In the genomic region with DNA sequence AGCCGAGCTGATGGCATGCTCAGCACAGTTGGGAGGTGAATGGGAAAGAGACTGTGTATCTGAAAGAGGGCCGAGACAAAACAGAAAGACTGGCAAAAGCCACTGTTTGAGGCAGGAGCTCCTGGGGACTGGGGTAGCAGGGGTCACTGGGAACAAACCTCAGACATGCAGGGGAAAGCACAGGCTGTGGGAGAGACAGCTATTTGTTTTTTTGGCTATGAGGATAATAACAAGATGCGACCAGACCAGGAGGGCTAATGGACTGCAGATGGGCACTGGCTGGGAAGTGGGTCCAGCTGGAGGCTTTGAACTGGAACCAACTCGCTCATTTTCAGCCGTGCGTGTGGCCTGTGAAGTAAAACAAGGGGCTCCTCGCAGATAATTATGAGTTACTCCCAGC, we compare ENCODE assay signal across 10 mouse cellular contexts. TPM values are rescaled to one million over a fixed set of nuclear protein-coding genes. Genes with fewer than 3 reads are reported as not detected.
DNase-seq lines count a peak whose midpoint lies in the region; ATAC-seq and TF ChIP-seq lines count a peak whose summit lies in the region.
"Had no signal": no experiment of that assay in that cellular context is flagged by ENCODE, and none has a peak within 500 bp of the region (broad histone marks: within the 10 kb centered on the region; RNA-seq: fewer than 3 reads in every experiment).

No protein-coding gene starts in this region.

- H3K9me3 ChIP-seq in hindbrain, embryonic 11.5 days (ENCODE audit: control insufficient read depth, low read length), result no peaks in the 10 kb centered on the region
- H3K9me3 ChIP-seq in neural tube, embryonic 12.5 days, result no peaks in the 10 kb centered on the region
- H3K9me3 ChIP-seq: megakaryocyte, embryonic 14.5 days had no signal

- no peak overlapping the region for H3K9ac ChIP-seq in hindbrain, embryonic 11.5 days (ENCODE audit: low read depth, low read length)
- no peak overlapping the region for H3K9ac ChIP-seq in neural tube, embryonic 12.5 days

- no peak overlapping the region for H3K4me3 ChIP-seq in layer of hippocampus, adult 2 months
- no peak overlapping the region for H3K4me3 ChIP-seq in hindbrain, embryonic 11.5 days (ENCODE audit: low read depth, low read length)
- H3K4me3 ChIP-seq in neural tube, embryonic 12.5 days, result no peak overlapping the region
- no peak overlapping the region for H3K4me3 ChIP-seq in left cerebral cortex, adult 2 months
- H3K4me3 ChIP-seq: heart, adult 2 months; megakaryocyte, embryonic 14.5 days had no signal

- WGBS in hindbrain, embryonic 11.5 days, result 7% methylated on average over 7 of the region's 7 CpGs
- 11% methylated on average over 7 of the region's 7 CpGs for WGBS in neural tube, embryonic 12.5 days

- H3K27me3 ChIP-seq in hindbrain, embryonic 11.5 days (ENCODE audit: control insufficient read depth, insufficient read depth, low read length), result no peaks in the 10 kb centered on the region
- no peaks in the 10 kb centered on the region for H3K27me3 ChIP-seq in neural tube, embryonic 12.5 days (replicated peaks)

- H3K36me3 ChIP-seq in hindbrain, embryonic 11.5 days (ENCODE audit: control insufficient read depth, insufficient read depth, low read length), result peaks cover 3% of the 10 kb centered on the region
- H3K36me3 ChIP-seq in neural tube, embryonic 12.5 days, result peaks cover 15% of the 10 kb centered on the region

- peak; percentile 18 to 27 for DNase-seq in layer of hippocampus, postnatal 10 days (ENCODE audit: low spot score in 2 of 2)
- no peak for DNase-seq in layer of hippocampus, adult 2 months (ENCODE audit: low spot score in 2 of 2)
- peak; percentile 65 for DNase-seq in embryo, embryonic 10 days (ENCODE audit: low spot score)
- DNase-seq in hindbrain, embryonic 11.5 days (ENCODE audit: low spot score), result peak; percentile 49
- DNase-seq in left cerebral cortex, adult 2 months (ENCODE audit: extremely low spot score in 1 of 2, low spot score in 2 of 2), result no peak
- DNase-seq in gastrocnemius, adult 18-20 months (ENCODE audit: low spot score), result no peak
- DNase-seq in right cerebral cortex, postnatal 36 days (ENCODE audit: low spot score in 2 of 2), result no peak
- DNase-seq: heart, adult 2 months had no signal

- no peaks in the 10 kb centered on the region; the same call in 1 of the 2 replicates for H3K4me1 ChIP-seq in hindbrain, embryonic 11.5 days (replicated peaks; ENCODE audit: control insufficient read depth, insufficient read depth, low read length)
- H3K4me1 ChIP-seq in neural tube, embryonic 12.5 days, result peaks cover 7% of the 10 kb centered on the region; the same call in 1 of the 2 replicates

- no peak for TF ChIP-seq CTCF in layer of hippocampus, adult 2 months (conservative IDR thresholded peaks at IDR 0.05)
- TF ChIP-seq CTCF in left cerebral cortex, adult 2 months (IDR thresholded peaks at IDR 0.05), result no peak

- ATAC-seq in hindbrain, embryonic 11.5 days (ENCODE audit: low FRiP score), result peak; percentile 62
- ATAC-seq in neural tube, embryonic 12.5 days (ENCODE audit: low FRiP score, low read depth), result peak; percentile 52

- intact Hi-C loops in left cerebral cortex, adult 2 months (cut with DNase I), result no loop called here

- no peak overlapping the region for H3K27ac ChIP-seq in layer of hippocampus, adult 2 months
- peak overlapping the region; percentile 1; the same call in 1 of the 2 replicates for H3K27ac ChIP-seq in hindbrain, embryonic 11.5 days (ENCODE audit: low read depth, low read length)
- H3K27ac ChIP-seq in neural tube, embryonic 12.5 days, result no peak overlapping the region
- no peak overlapping the region for H3K27ac ChIP-seq in left cerebral cortex, adult 2 months
- H3K27ac ChIP-seq: heart, adult 2 months had no signal

- no peak overlapping the region for H3K4me2 ChIP-seq in hindbrain, embryonic 11.5 days (replicated peaks; ENCODE audit: low read depth, low read length)
- 0 out of 2 replicates have a peak overlapping the region, but pooled peaks have one; percentile 14 for H3K4me2 ChIP-seq in neural tube, embryonic 12.5 days (replicated peaks)

RNA-seq across cellular contexts. Expression of a gene that starts 52.9 kb away (rescaled TPM):
- under 1 TPM; 0.56 to 0.80 TPM for total RNA-seq in layer of hippocampus, postnatal 10 days (2021)
- 1 to 10 TPM; 3.2 to 3.3 TPM for total RNA-seq in layer of hippocampus, adult 2 months (2021)
- polyA plus RNA-seq in hindbrain, embryonic 11.5 days (2014; fragmentation: Nextera tagmentation; extraction: Ambion mirVana), result 4.7 and 5.4 TPM in 2 replicates
- 1.2 and 1.5 TPM in 2 replicates for polyA plus RNA-seq in neural tube, embryonic 12.5 days (2016; fragmentation: Nextera tagmentation; extraction: Ambion mirVana)
- 1 to 10 TPM; 1.5 to 1.8 TPM for total RNA-seq in left cerebral cortex, adult 2 months (2021)
- total RNA-seq in gastrocnemius, adult 18-20 months (2021), result under 1 TPM; 0.02 to 0.07 TPM

Comparison
In these comparisons a context has a peak if more than half of its experiments do, and no peak if none do; other contexts are left out.
1. DNase-seq: peak in layer of hippocampus, postnatal 10 days (2 of 2), embryo, embryonic 10 days (single experiment) and hindbrain, embryonic 11.5 days (single experiment); none in layer of hippocampus, adult 2 months (0 of 2), left cerebral cortex, adult 2 months (0 of 2), gastrocnemius, adult 18-20 months (single experiment) and right cerebral cortex, postnatal 36 days (0 of 2).